Mouse (Mus musculus): ENCODE measurements at regions not wholly inside any gene's neighbourhood (a gene's known extent, or its start where the extent isn't known, plus 50 kb on each side); places are given as distances from the start of the nearest gene placed in this dataset.
"Not testable (repeated sequence)": the region's sequence is repeated elsewhere in the genome, so short reads cannot be mapped to it uniquely, and the experiment has no call there.

DNA sequence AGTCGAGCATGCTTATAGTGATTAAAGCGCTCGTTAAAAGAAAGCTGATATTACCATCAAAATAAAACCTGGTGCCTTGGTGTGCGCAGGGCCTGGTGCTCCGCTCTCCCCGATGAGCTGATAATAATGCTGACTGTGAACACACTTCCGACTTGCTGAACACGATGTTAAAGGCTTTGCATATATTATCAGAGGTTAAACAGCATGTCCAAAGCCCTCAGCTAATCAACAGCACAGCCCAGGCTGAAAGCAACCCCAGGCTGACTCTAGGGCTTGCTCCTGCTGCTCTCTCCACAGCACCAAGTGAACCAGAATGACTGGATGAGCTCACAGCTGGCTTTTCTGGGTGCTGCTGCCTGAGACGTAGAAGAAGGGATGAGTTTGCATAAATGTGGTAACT is 238.2 kb upstream of the 1700012A03Rik start:
- H3K27me3 ChIP-seq (ENCODE audit: control insufficient read depth, insufficient read depth, low read length): no peaks in the 10 kb centered on the region
- no peak overlapping the region for H3K9ac ChIP-seq (ENCODE audit: low read depth, low read length)
- H3K36me3 ChIP-seq (ENCODE audit: control insufficient read depth, insufficient read depth, low read length): no peaks in the 10 kb centered on the region
- 48% methylated on average over 9 of the region's 9 CpGs for WGBS
- no peak for ATAC-seq (ENCODE audit: low FRiP score, low TSS enrichment)
- no peaks in the 10 kb centered on the region for H3K4me1 ChIP-seq (ENCODE audit: control insufficient read depth, insufficient read depth, low read length)
- H3K9me3 ChIP-seq (ENCODE audit: control insufficient read depth, low read length): no peaks in the 10 kb centered on the region
- H3K27ac ChIP-seq (ENCODE audit: low read depth, low read length): no peak overlapping the region
- H3K4me3 ChIP-seq (ENCODE audit: low read length): no peak overlapping the region
- H3K4me2 ChIP-seq (replicated peaks; ENCODE audit: low read depth, low read length): no peak overlapping the region

DNA sequence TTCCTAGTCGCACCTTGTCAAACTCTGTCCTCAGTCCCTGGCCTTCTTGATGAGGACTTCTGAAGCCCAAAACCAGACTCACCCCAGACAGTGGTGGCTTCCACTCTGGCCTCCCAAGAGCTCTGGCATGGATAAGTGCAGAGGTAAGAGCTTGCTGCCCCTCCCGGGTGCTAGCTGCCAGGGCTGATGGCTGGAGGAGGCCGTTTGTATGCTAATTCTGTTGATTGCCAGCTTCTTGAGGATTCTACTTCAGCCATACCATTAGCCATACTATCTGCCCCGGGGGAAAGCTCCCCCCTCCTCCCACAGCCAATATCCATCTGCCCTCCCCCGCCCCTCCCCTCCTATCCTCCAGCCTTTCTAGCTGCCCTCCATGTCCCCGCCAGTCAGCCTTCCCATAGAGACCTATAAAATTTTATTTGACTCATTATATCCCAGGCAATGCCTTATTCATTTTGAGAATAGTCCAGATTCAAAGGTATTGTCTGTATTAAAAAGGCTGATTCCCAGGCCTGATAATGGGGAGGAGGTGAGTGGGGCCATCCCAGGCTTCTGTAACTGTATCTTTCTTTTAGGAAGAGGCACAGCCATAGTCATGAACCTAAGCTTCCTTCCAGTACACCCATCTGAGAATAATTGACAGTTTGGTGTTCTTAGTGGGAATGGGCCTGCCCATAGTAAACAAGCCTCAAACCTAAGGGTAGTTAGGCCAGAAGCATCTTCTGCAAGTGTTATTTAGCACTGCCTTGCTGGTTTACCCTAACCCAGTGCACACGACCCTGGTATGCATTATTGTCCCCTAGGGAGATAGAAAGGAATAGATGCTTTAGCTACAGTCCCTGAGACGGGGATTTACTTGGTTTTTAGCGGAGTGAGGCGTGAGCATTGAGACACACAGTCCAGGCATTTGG is 239.2 kb upstream of the 1700012A03Rik start:
- H3K4me3 ChIP-seq (ENCODE audit: low read length): no peak overlapping the region
- ATAC-seq (ENCODE audit: low FRiP score, low TSS enrichment): no peak
- no peak overlapping the region for H3K27ac ChIP-seq (ENCODE audit: low read depth, low read length)
- no peaks in the 10 kb centered on the region for H3K36me3 ChIP-seq (ENCODE audit: control insufficient read depth, insufficient read depth, low read length)
- H3K9me3 ChIP-seq (ENCODE audit: control insufficient read depth, low read length): no peaks in the 10 kb centered on the region
- H3K27me3 ChIP-seq (ENCODE audit: control insufficient read depth, insufficient read depth, low read length): no peaks in the 10 kb centered on the region
- 48% methylated on average over 10 of the region's 10 CpGs for WGBS
- no peaks in the 10 kb centered on the region for H3K4me1 ChIP-seq (ENCODE audit: control insufficient read depth, insufficient read depth, low read length)
- no peak overlapping the region for H3K9ac ChIP-seq (ENCODE audit: low read depth, low read length)
- H3K4me2 ChIP-seq (replicated peaks; ENCODE audit: low read depth, low read length): no peak overlapping the region

DNA sequence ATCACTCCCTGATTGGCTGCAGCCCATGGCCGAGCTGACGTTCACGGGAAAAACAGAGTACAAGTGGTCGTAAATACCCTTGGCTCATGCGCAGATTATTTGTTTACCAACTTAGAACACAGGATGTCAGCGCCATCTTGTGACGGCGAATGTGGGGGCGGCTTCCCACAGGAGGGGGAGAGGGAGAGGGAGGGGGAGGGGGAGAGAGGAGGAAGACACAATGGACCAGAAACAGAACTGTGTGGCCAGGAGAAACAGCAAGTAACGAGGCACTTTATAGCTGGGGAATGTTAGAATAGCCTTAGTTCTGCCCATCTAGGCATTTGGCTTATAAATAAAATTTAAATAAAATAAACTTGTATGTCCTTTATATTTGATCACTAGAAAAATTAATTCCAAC is 240.7 kb upstream of the Podxl start:
- H3K9ac ChIP-seq (ENCODE audit: low read depth, low read length); H3K4me1 ChIP-seq (ENCODE audit: control insufficient read depth, insufficient read depth, low read length); H3K27ac ChIP-seq (ENCODE audit: low read depth, low read length); H3K9me3 ChIP-seq (ENCODE audit: control insufficient read depth, low read length); H3K4me3 ChIP-seq (ENCODE audit: low read length); H3K27me3 ChIP-seq (ENCODE audit: control insufficient read depth, insufficient read depth, low read length); H3K36me3 ChIP-seq (ENCODE audit: control insufficient read depth, insufficient read depth, low read length); ATAC-seq (ENCODE audit: low FRiP score, low TSS enrichment); H3K4me2 ChIP-seq (replicated peaks; ENCODE audit: low read depth, low read length): not testable (repeated sequence)
- WGBS: 49% methylated on average over 5 of the region's 10 CpGs

DNA sequence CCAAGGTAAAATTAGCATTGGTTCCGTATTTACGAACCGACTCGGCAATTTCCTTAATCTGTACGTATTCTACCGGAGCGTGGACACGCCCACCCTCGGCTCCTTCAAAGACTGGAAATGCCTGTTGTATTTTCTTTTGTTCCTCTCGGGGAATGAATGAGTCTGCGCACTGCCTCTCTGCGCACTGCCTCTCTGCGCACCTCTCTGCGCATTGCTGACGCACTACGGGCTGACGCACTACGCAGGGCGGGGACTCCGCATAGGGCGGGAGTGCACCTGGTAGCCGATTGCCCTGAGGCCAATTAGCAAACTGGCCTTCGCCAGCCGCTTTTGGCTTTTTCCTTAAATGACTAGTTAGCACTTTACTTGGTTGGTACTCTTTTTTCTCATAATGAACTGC is 239.4 kb upstream of the Podxl start:
- not testable (repeated sequence) for H3K36me3 ChIP-seq (ENCODE audit: control insufficient read depth, insufficient read depth, low read length); ATAC-seq (ENCODE audit: low FRiP score, low TSS enrichment); H3K4me1 ChIP-seq (ENCODE audit: control insufficient read depth, insufficient read depth, low read length); H3K4me3 ChIP-seq (ENCODE audit: low read length); H3K27me3 ChIP-seq (ENCODE audit: control insufficient read depth, insufficient read depth, low read length); H3K27ac ChIP-seq (ENCODE audit: low read depth, low read length); H3K9me3 ChIP-seq (ENCODE audit: control insufficient read depth, low read length); H3K9ac ChIP-seq (ENCODE audit: low read depth, low read length); H3K4me2 ChIP-seq (replicated peaks; ENCODE audit: low read depth, low read length)
- 54% methylated on average over 9 of the region's 24 CpGs for WGBS

GRCm38 (mm10) chr6:31791547-31791946 is 227.8 kb upstream of the Podxl start:
- Histone ChIP-seq H3K4me2 (replicated peaks; ENCODE audit: low read depth, low read length) (no peak overlapping the region), H3K36me3 (ENCODE audit: control insufficient read depth, insufficient read depth, low read length) (no peaks in the 10 kb centered on the region), H3K27ac (ENCODE audit: low read depth, low read length) (no peak overlapping the region), H3K4me3 (ENCODE audit: low read length) (no peak overlapping the region), H3K9me3 (ENCODE audit: control insufficient read depth, low read length) (no peaks in the 10 kb centered on the region), H3K9ac (ENCODE audit: low read depth, low read length) (no peak overlapping the region), H3K27me3 (ENCODE audit: control insufficient read depth, insufficient read depth, low read length) (no peaks in the 10 kb centered on the region), H3K4me1 (ENCODE audit: control insufficient read depth, insufficient read depth, low read length) (no peaks in the 10 kb centered on the region)
- no peak for ATAC-seq (ENCODE audit: low FRiP score, low TSS enrichment)
- 90% methylated on average over 7 of the region's 7 CpGs for WGBS

DNA sequence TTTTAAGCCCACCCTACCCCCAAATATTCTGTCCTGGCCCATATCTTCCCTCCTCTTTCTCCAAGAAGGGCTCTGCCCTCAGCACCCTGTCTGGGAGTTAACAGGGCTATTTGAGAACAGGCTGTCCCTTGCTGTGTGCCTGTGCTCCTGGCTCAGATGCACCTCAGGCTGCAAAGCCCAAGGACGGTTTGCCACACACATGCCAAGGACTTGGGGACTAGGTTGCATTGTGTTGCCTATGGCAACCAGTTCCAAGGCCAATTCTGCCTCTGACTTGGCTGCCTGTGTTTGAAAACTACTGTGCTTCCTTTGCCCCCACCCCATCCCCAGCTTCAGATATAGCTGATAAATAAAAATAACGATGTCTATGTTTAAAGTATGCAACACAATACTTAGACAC is 227.1 kb upstream of the Podxl start:
- Histone ChIP-seq H3K27ac (ENCODE audit: low read depth, low read length) (no peak overlapping the region), H3K4me2 (replicated peaks; ENCODE audit: low read depth, low read length) (no peak overlapping the region), H3K4me1 (ENCODE audit: control insufficient read depth, insufficient read depth, low read length) (no peaks in the 10 kb centered on the region), H3K36me3 (ENCODE audit: control insufficient read depth, insufficient read depth, low read length) (no peaks in the 10 kb centered on the region), H3K9me3 (ENCODE audit: control insufficient read depth, low read length) (no peaks in the 10 kb centered on the region), H3K4me3 (ENCODE audit: low read length) (no peak overlapping the region), H3K9ac (ENCODE audit: low read depth, low read length) (no peak overlapping the region), H3K27me3 (ENCODE audit: control insufficient read depth, insufficient read depth, low read length) (no peaks in the 10 kb centered on the region)
- WGBS: 53% methylated on average over 2 of the region's 2 CpGs
- ATAC-seq (ENCODE audit: low FRiP score, low TSS enrichment): no peak

- Histone ChIP-seq H3K27ac (ENCODE audit: low read depth, low read length) (no peak overlapping the region), H3K9ac (ENCODE audit: low read depth, low read length) (no peak overlapping the region)
- WGBS: 77% methylated on average over 3 of the region's 3 CpGs
Observed at GRCm38 (mm10) chr6:31776841-31777240, 213.1 kb upstream of the Podxl start.

DNA sequence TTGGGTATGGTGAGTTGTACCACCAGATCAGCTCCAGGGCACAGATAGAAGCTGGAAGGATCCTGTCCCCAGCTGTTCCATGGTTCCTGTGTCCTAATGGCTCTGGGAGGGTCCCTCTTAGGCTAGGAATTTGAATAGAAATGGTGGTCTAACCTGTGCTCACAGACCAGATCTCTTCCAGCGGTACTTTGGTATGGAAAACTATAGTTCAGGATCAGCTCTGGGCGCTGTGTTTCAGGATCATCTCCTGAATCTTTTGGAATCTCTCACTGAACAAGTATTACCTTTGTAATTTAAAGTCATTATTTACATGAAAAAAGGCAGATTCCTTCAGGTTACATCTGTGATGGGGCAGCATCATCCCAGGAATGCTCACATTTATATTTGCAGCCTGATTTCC is 208.1 kb upstream of the Podxl start:
- no peak overlapping the region for H3K4me3 ChIP-seq (ENCODE audit: low read length)
- H3K36me3 ChIP-seq (ENCODE audit: control insufficient read depth, insufficient read depth, low read length): no peaks in the 10 kb centered on the region
- no peaks in the 10 kb centered on the region for H3K9me3 ChIP-seq (ENCODE audit: control insufficient read depth, low read length)
- no peak overlapping the region for H3K27ac ChIP-seq (ENCODE audit: low read depth, low read length)
- 95% methylated on average over 2 of the region's 2 CpGs for WGBS
- no peaks in the 10 kb centered on the region for H3K4me1 ChIP-seq (ENCODE audit: control insufficient read depth, insufficient read depth, low read length)
- H3K27me3 ChIP-seq (ENCODE audit: control insufficient read depth, insufficient read depth, low read length): no peaks in the 10 kb centered on the region
- H3K9ac ChIP-seq (ENCODE audit: low read depth, low read length): no peak overlapping the region
- H3K4me2 ChIP-seq (replicated peaks; ENCODE audit: low read depth, low read length): no peak overlapping the region
- ATAC-seq (ENCODE audit: low FRiP score, low TSS enrichment): no peak

More at GRCm38 (mm10) chr6:31776841-31777240, 213.1 kb upstream of the Podxl start:
- H3K4me2 ChIP-seq (replicated peaks; ENCODE audit: low read depth, low read length): no peak overlapping the region
- no peaks in the 10 kb centered on the region for H3K9me3 ChIP-seq (ENCODE audit: control insufficient read depth, low read length)
- no peaks in the 10 kb centered on the region for H3K36me3 ChIP-seq (ENCODE audit: control insufficient read depth, insufficient read depth, low read length)
- no peaks in the 10 kb centered on the region for H3K27me3 ChIP-seq (ENCODE audit: control insufficient read depth, insufficient read depth, low read length)
- no peaks in the 10 kb centered on the region for H3K4me1 ChIP-seq (ENCODE audit: control insufficient read depth, insufficient read depth, low read length)
- no peak overlapping the region for H3K4me3 ChIP-seq (ENCODE audit: low read length)
- no peak for ATAC-seq (ENCODE audit: low FRiP score, low TSS enrichment)

GRCm38 (mm10) chr6:31745589-31745988 is 181.8 kb upstream of the Podxl start:
- Histone ChIP-seq H3K4me3 (ENCODE audit: low read length) (no peak overlapping the region), H3K27me3 (ENCODE audit: control insufficient read depth, insufficient read depth, low read length) (no peaks in the 10 kb centered on the region), H3K9me3 (ENCODE audit: control insufficient read depth, low read length) (no peaks in the 10 kb centered on the region), H3K36me3 (ENCODE audit: control insufficient read depth, insufficient read depth, low read length) (no peaks in the 10 kb centered on the region), H3K27ac (ENCODE audit: low read depth, low read length) (no peak overlapping the region), H3K4me2 (replicated peaks; ENCODE audit: low read depth, low read length) (no peak overlapping the region), H3K9ac (ENCODE audit: low read depth, low read length) (no peak overlapping the region), H3K4me1 (ENCODE audit: control insufficient read depth, insufficient read depth, low read length) (no peaks in the 10 kb centered on the region)
- no peak for ATAC-seq (ENCODE audit: low FRiP score, low TSS enrichment)
- 47% methylated on average over 1 of the region's 1 CpGs for WGBS

All from kidney, embryonic 14.5 days (tissue).